Mouse (Mus musculus) erythroblast, embryonic 14.5 days (primary cell): ENCODE results near the gene Vopp1.

ENCODE experiments used
- GATA1 ChIP-seq: IDR thresholded peaks from 2 replicates; pipeline ENCODE4 v1.6.1; 2012; ENCODE audit warnings: low read length, inconsistent platforms, mixed read lengths
- TAL1 ChIP-seq: IDR thresholded peaks from 3 replicates; pipeline ENCODE4 v1.6.1; 2012; ENCODE audit warnings: low read length, inconsistent platforms, mixed read lengths

DNA sequence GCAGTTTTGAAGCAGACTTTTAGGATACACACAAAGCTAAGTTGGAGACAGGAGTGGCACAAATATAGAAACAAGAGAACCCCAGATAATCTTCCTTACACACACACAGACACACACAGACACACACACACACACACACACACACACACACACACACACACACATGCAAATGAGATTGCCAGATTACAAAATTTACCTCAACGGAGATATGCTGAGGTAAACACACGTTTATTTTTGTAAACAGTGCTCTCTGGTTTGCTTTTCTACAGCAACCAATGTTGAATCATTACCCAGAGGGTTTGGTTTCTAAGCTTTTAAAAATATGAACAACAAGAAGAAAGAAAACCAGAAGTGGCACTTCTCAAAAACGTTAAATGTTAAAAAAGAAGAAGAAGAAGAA lies 1.5 kb downstream of the Vopp1 start:
- no peak for TF ChIP-seq TAL1
- peak; percentile 57; the same call in 1 of the 2 replicates for TF ChIP-seq GATA1
